Mouse (Mus musculus) liver, embryonic 12.5 days (tissue): ENCODE data around the gene Pfn3. TPM values are rescaled to one million over a fixed set of nuclear protein-coding genes. Genes with fewer than 3 reads are reported as not detected.
"Not testable (repeated sequence)": the region's sequence is repeated elsewhere in the genome, so short reads cannot be mapped to it uniquely, and the experiment has no call there.

Experiments used
- ATAC-seq: fragments of 200-750 bp; cut with Nextera tagmentation; 2 replicates; pipeline ENCODE4 v1.8.0; 2017; ENCODE audit warnings: moderate number of reproducible peaks, mild to moderate bottlenecking, moderate library complexity
- H3K27ac ChIP-seq: fragments of 300-500 bp; sonication (generic); 2 replicates; pipeline ENCODE4 v1.5.1; 2016; ENCODE audit warnings: mild to moderate bottlenecking
- H3K27me3 ChIP-seq: fragments of 300-500 bp; sonication (generic); replicated peaks from 2 replicates; pipeline ENCODE4 v1.6.1; 2016; ENCODE audit warnings: mild to moderate bottlenecking, moderate library complexity
- H3K36me3 ChIP-seq: fragments of 300-500 bp; sonication (generic); 2 replicates; pipeline ENCODE4 v1.6.1; 2016; ENCODE audit warnings: mild to moderate bottlenecking, moderate library complexity
- H3K4me1 ChIP-seq: fragments of 300-500 bp; sonication (generic); 2 replicates; pipeline ENCODE4 v1.6.1; 2016
- H3K4me2 ChIP-seq: fragments of 300-500 bp; sonication (generic); 2 replicates; pipeline ENCODE4 v1.6.1; 2016; ENCODE audit warnings: mild to moderate bottlenecking, moderate library complexity
- H3K4me3 ChIP-seq: fragments of 300-500 bp; sonication (generic); 2 replicates; pipeline ENCODE4 v1.5.1; 2016; ENCODE audit warnings: mild to moderate bottlenecking, moderate library complexity
- H3K9ac ChIP-seq: fragments of 300-500 bp; sonication (generic); 2 replicates; pipeline ENCODE4 v1.6.1; 2016; ENCODE audit warnings: mild to moderate bottlenecking, moderate library complexity
- H3K9me3 ChIP-seq: fragments of 300-500 bp; sonication (generic); replicated peaks from 2 replicates; pipeline ENCODE4 v1.6.1; 2016; ENCODE audit warnings: mild to moderate bottlenecking, moderate library complexity
- WGBS: fragments of 180-500 bp; shearing (Covaris S2); methylation state at CpG from one replicate; pipeline ENCODE4 v1.1.7; 2016; ENCODE audit not compliant: insufficient replicate concordance; 5-methylcytosine and 5-hydroxymethylcytosine counted together
- polyA plus RNA-seq: library from polyadenylated mRNA; unstranded; fragments of >200 nt; fragmentation: Nextera tagmentation; extraction: Ambion mirVana; gene quantifications from 2 replicates; pipeline ENCODE4 v1.2.1, GENCODE M21; 2016

The Pfn3 gene
- polyA plus RNA-seq, 1 experiment from 2014 or later = not detected

GRCm38 (mm10) chr13:55447543-55447943 is 32.5 kb upstream of the Pfn3 start:
- Histone ChIP-seq H3K27ac (peak overlapping the region; percentile 98), H3K9ac (peak overlapping the region; percentile 97), H3K36me3 (peaks cover 51% of the 10 kb centered on the region), H3K4me3 (peak overlapping the region; percentile 97), H3K4me1 (peaks cover 56% of the 10 kb centered on the region), H3K27me3 (no peaks in the 10 kb centered on the region), H3K4me2 (peak overlapping the region; percentile 96), H3K9me3 (no peaks in the 10 kb centered on the region)
- WGBS = 25% methylated on average over 3 of the region's 3 CpGs
- ATAC-seq = no peak

DNA sequence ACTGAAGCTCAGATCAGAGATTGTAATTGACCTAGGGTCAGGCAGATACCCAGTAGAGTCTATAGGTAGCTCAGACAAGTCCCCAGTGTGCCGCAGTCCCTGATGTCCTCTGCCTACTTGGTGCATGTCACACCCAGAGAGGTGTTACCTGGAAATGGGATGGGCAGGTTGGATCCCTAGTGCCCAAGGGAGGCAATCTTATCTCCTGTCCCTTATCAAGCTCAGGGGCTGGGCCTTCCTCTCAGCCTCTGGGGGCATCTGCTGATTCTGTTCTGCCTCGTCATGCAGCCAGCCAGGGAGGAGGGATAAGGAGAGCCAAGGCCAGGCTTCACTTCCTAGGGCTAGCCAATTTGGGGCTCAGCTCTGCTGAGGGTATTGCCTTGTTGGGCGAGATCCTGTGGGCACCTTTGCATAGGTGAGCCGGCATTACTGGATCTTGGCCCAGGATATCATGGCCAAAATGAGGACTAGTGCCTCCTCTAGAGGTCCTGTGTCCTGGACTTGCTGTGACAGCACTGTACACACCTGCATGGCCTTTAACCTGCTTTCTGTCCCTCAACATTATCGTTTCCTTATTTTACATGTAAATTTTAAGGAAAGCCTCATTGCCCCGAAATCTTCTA is 31.6 kb upstream of the Pfn3 start:
- H3K27me3 ChIP-seq = no peaks in the 10 kb centered on the region
- peaks cover 41% of the 10 kb centered on the region for H3K36me3 ChIP-seq
- H3K9me3 ChIP-seq = no peaks in the 10 kb centered on the region
- WGBS = 47% methylated on average over 6 of the region's 6 CpGs
- peak overlapping the region; percentile 98 for H3K27ac ChIP-seq
- peak overlapping the region; percentile 97 for H3K4me3 ChIP-seq
- peak; percentile 69 for ATAC-seq
- H3K9ac ChIP-seq = peak overlapping the region; percentile 97
- H3K4me2 ChIP-seq = peak overlapping the region; percentile 96
- H3K4me1 ChIP-seq = peaks cover 56% of the 10 kb centered on the region

DNA sequence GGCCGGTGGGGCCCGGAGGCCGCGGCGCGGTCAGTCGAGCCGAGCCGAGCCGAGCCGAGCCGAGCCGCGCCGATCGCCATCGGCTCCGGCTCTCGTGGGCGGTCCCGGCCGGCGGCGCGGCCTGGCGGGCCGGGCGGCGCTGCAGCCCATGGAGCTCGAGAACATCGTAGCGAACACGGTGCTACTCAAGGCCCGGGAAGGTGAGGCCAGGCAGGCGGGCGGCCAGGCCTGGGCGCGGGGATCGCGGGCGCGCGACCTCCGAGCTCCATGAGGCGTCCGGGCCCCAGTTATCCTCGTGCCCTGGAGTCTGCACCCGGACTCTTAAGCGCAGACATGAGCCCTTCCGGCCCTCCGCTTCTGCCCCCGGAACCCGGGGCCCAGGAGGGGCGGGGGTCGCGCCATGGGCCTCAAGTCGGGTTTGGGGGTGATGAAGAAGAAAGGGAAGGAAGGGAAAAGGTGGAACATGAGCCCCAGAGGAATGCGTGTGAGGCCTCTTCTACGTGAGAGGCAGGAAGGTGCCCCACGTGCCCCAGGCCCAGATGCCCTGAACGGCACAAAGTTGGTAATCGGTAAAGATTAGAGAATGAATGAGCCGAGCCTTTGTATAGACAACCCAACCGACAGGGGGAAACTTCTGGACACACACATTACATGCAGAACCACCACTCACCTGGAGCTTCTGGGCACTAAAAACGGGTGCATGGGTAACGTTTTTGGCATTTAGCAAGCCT is 30.5 kb upstream of the Pfn3 start:
- under 1% methylated on average over 57 of the region's 66 CpGs for WGBS
- H3K9me3 ChIP-seq = no peaks in the 10 kb centered on the region
- H3K36me3 ChIP-seq = peaks cover 31% of the 10 kb centered on the region
- H3K27ac ChIP-seq = peak overlapping the region; percentile 98
- peak overlapping the region; percentile 97 for H3K9ac ChIP-seq
- ATAC-seq = no peak
- H3K4me2 ChIP-seq = peak overlapping the region; percentile 96
- no peaks in the 10 kb centered on the region for H3K27me3 ChIP-seq
- peak overlapping the region; percentile 97 for H3K4me3 ChIP-seq
- H3K4me1 ChIP-seq = peaks cover 56% of the 10 kb centered on the region

- peak within 1 kb of the TSS; percentile 97 for H3K9ac ChIP-seq
- peak within 1 kb of the TSS; percentile 96 for H3K4me2 ChIP-seq
- H3K36me3 ChIP-seq = peaks cover 25% of the 10 kb centered on the region
- no peaks in the 10 kb centered on the region for H3K9me3 ChIP-seq
- H3K27ac ChIP-seq = peak within 1 kb of the TSS; percentile 98
- peak; percentile 89 for ATAC-seq
- 0% methylated on average over 35 of the region's 35 CpGs for whole genome bisulfite sequencing
- H3K27me3 ChIP-seq = no peaks in the 10 kb centered on the region
- peaks cover 54% of the 10 kb centered on the region for H3K4me1 ChIP-seq
- H3K4me3 ChIP-seq = peak within 1 kb of the TSS; percentile 97
These were observed 29.9 kb upstream of the Pfn3 start, which contains the start of gene Grk6 for GRCm38 (mm10) chr13:55444937-55445315. TSS of gene Grk6 (plus strand) at chr13:55445072.

DNA sequence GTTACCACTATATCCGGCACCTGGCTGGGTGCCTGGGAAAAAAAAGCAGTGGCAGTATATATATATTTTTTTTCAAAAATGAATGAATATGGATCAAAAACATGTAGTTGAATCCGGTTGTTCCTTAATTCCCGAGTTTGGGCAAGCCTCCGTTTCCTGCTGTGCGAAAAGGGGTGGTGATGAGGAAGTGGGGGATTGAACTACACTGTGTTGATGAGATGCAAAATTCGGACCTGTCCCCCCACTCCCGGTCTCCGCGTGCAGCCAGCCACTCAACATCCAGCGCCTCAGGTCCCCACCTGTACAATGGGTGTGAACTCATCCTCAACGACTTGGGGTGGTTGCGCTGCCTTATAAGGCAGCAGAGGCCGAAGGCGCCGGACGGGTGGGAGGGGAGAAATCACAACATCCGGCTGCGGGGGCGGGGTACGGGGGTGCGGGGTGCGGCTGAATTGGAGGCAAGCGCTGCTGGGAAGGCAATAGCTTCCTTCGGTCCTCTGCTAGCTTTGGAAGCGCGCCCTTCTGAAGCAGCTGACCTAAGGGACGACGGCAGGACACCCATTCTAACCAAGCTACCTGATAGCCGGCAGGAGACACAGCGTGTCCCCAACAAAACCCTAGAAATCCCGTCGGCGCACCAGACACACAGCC is 29.4 kb upstream of the Pfn3 start:
- peak overlapping the region; percentile 97 for H3K4me3 ChIP-seq
- no peaks in the 10 kb centered on the region for H3K9me3 ChIP-seq
- peak overlapping the region; percentile 96 for H3K4me2 ChIP-seq
- H3K4me1 ChIP-seq = peaks cover 49% of the 10 kb centered on the region
- 1% methylated on average over 33 of the region's 33 CpGs for WGBS
- H3K36me3 ChIP-seq = peaks cover 19% of the 10 kb centered on the region
- peak; percentile 50 for ATAC-seq
- peak overlapping the region; percentile 97 for H3K9ac ChIP-seq
- peak overlapping the region; percentile 98 for H3K27ac ChIP-seq
- no peaks in the 10 kb centered on the region for H3K27me3 ChIP-seq

GRCm38 (mm10) chr13:55443799-55444285 is 28.8 kb upstream of the Pfn3 start:
- Histone ChIP-seq H3K27me3 (no peaks in the 10 kb centered on the region), H3K4me1 (peaks cover 43% of the 10 kb centered on the region), H3K4me2 (peak overlapping the region; percentile 96), H3K27ac (peak overlapping the region; percentile 98; the same call in 1 of the 2 replicates), H3K9me3 (no peaks in the 10 kb centered on the region), H3K9ac (peak overlapping the region; percentile 97), H3K4me3 (peak overlapping the region; percentile 97), H3K36me3 (peaks cover 14% of the 10 kb centered on the region)
- WGBS = 34% methylated on average over 9 of the region's 9 CpGs
- no peak for ATAC-seq

DNA sequence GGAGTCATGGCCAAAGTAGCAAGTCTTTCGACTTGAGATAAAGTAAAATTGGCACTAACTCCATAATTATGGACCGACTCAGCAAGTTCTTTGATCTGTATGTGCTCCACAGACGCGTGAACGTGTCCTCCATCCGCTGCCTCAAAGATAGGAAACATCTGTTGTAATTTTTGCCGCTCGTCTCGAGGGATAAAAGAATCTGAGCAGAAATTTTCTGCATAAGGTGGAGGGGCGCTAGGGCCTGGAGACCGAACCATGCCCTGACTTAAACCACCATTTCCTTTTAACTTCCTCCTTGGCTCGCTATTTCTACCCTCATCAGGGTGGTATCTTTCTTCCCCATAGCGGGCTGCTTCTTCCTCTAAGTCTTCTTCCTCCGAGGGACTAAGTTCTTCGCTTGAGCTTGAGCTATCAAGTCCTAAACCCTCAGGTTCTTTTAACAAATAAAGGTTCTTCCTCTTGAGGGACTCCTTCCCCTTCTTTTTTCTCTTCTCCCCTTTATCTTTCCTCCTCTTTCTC is 22.1 kb upstream of the Pfn3 start:
- H3K27ac ChIP-seq, H3K36me3 ChIP-seq, H3K9ac ChIP-seq, H3K27me3 ChIP-seq, H3K4me2 ChIP-seq, H3K4me3 ChIP-seq, H3K4me1 ChIP-seq, H3K9me3 ChIP-seq, ATAC-seq: not testable (repeated sequence)
- 54% methylated on average over 15 of the region's 15 CpGs for WGBS

- no peak overlapping the region for H3K9ac ChIP-seq
- 30% methylated on average over 10 of the region's 10 CpGs for WGBS
- 0 out of 2 replicates have a peak, but pooled peaks cover 5% of the 10 kb centered on the region for H3K4me1 ChIP-seq
- H3K36me3 ChIP-seq = no peaks in the 10 kb centered on the region
- H3K4me2 ChIP-seq = no peak overlapping the region
- ATAC-seq = no peak
- peaks cover 6% of the 10 kb centered on the region; the same call in 1 of the 2 replicates for H3K27me3 ChIP-seq
- no peaks in the 10 kb centered on the region for H3K9me3 ChIP-seq
- H3K4me3 ChIP-seq = no peak overlapping the region
- no peak overlapping the region for H3K27ac ChIP-seq
These were observed 17.1 kb upstream of the Pfn3 start for GRCm38 (mm10) chr13:55431889-55432685.

DNA sequence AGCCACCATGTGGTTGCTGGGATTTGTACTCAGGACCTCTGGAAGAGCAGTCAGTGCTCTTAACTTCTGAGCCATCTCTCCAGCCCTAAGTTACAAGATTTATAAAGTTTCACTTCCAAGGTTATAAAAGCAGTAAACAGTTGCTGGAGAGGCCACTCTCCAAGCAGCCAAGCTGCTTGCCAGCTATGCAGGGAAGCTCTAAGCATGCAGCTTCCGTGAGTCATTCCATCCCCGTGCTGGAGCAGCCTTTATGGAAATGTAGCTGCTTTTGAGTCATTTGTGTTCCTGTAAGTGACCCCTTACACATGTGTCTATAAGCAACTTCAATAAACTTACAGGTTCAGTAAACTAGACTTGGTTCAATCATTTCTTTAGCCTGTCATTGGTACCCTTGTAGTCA is 15.5 kb upstream of the Pfn3 start:
- Histone ChIP-seq H3K4me3 (no peak overlapping the region), H3K4me2 (no peak overlapping the region), H3K9ac (no peak overlapping the region), H3K27me3 (peaks cover 12% of the 10 kb centered on the region; the same call in 1 of the 2 replicates), H3K4me1 (0 out of 2 replicates have a peak, but pooled peaks cover 5% of the 10 kb centered on the region), H3K9me3 (no peaks in the 10 kb centered on the region), H3K27ac (no peak overlapping the region), H3K36me3 (no peaks in the 10 kb centered on the region)
- WGBS = 65% methylated on average over 2 of the region's 2 CpGs
- ATAC-seq = no peak

GRCm38 (mm10) chr13:55429226-55429888 is 14.3 kb upstream of the Pfn3 start:
- ATAC-seq = peak; percentile 69
- H3K4me2 ChIP-seq = peak overlapping the region; percentile 18
- H3K36me3 ChIP-seq = no peaks in the 10 kb centered on the region
- 0 out of 2 replicates have a peak, but pooled peaks cover 5% of the 10 kb centered on the region for H3K4me1 ChIP-seq
- H3K9me3 ChIP-seq = no peaks in the 10 kb centered on the region
- 36% methylated on average over 12 of the region's 12 CpGs for WGBS
- no peak overlapping the region for H3K4me3 ChIP-seq
- peak overlapping the region; percentile 65; the same call in 1 of the 2 replicates for H3K27ac ChIP-seq
- no peak overlapping the region for H3K9ac ChIP-seq
- peaks cover 17% of the 10 kb centered on the region; the same call in 1 of the 2 replicates for H3K27me3 ChIP-seq
